Mouse (Mus musculus) left cerebral cortex, postnatal 10 days (tissue): Measurements from ENCODE around the gene Kat6b. TPM values are rescaled to one million over a fixed set of nuclear protein-coding genes. Genes with fewer than 3 reads are reported as not detected.

Source experiments
- DNase-seq, 2 experiments: peaks; one replicate each; pipeline ENCODE4 v3.0.0; 2021 to 2022; ENCODE audit warnings: low spot score in 2 of 2, mixed read lengths in 1 of 2; ENCODE audit errors: extremely low spot score in 1 of 2
- intact Hi-C: fragments of 180-260 bp; cut with DNase I; formaldehyde crosslinking; loops from one replicate; pipeline ENCODE4 v1.15.1; 2025
- total RNA-seq, 2 experiments: library from RNA; stranded (reverse); gene quantifications; 2 replicates each; pipeline ENCODE4 v1.2.3; 2021

Gene Kat6b
- total RNA-seq, 2 experiments from 2014 or later: 63.8 to 65.1 TPM

GRCm38 (mm10) chr14:21719646-21720383 is 238.6 kb downstream of the Kat6b start:
- intact Hi-C loops: no loop called here
- DNase-seq: no peak

DNA sequence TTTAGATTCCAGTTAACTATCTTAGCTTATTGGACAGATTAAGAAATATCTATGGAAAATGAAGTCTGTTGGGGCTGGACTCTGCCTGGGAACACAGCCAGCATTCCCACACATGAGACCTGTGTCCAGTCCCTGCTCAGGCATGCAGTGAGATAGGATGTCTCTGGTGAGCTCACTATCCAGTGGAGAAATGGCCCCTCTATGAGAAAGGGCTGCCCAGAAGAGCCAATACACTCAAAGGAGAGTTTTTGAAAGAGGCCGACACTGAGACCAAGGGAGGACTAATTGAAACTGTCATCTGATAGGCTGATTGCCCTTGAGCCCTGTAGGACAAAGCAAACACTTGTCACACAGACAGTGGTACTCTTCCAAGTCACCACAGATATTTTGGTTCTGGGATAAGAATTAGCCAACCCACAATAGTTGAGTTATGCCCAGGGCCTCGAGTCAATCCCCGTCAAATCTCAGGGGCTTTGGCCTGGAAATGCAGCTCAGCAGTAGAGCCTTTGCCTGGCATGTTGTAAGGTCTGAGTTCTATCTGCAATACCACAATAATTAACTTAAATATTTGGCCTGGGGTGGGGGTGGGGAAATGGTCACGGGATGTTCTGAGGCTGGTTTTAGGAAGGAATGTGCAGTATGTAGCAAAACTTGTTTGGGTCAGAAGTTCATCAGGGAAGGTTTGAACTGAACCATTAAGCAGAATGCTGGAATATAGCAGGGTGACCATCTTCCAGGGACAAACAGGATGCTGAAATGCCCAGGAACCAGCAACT is 239.4 kb downstream of the Kat6b start:
- intact Hi-C loops: no loop called here
- DNase-seq: no peak

Other genes with a start within 250 kb of the Kat6b start
- not detected for gene Dupd1, start 233.1 kb downstream of the Kat6b start, total RNA-seq